Mouse (Mus musculus): ENCODE measurements around the gene Tmem45b.

Tmem45b gene

GRCm38 (mm10) chr9:31400441-31400840 lies 63.8 kb downstream of the Tmem45b start:
- DNase-seq: peak; percentile 81

- no peak for DNase-seq
These were observed 77.1 kb downstream of the Tmem45b start for GRCm38 (mm10) chr9:31387206-31387605.

GRCm38 (mm10) chr9:31386368-31387180 lies 77.7 kb downstream of the Tmem45b start:
- peak; percentile 8 to 59 for DNase-seq

GRCm38 (mm10) chr9:31385947-31386354 lies 78.3 kb downstream of the Tmem45b start, which contains the start of gene Nfrkb:
Gene Nfrkb (plus strand): TSS chr9:31386192.
- peak; percentile 99 for DNase-seq

GRCm38 (mm10) chr9:31385500-31385869 lies 78.8 kb downstream of the Tmem45b start:
- DNase-seq: no peak

GRCm38 (mm10) chr9:31384786-31385499 lies 79.3 kb downstream of the Tmem45b start:
- DNase-seq: no peak

- no peak for DNase-seq
These were observed 87.6 kb downstream of the Tmem45b start for GRCm38 (mm10) chr9:31376661-31377060.
